Mouse (Mus musculus) mouse embryonic stem cell (cell line): ENCODE results near the gene Mpp4.

Source experiments
- in situ Hi-C, 2 experiments: fragments of 300-500 bp; cut with MboI; formaldehyde crosslinking; loops; 1 replicate in 1 of 2; 3 replicates in 1 of 2; pipeline ENCODE4 v1.14.3; 2019 to 2020; ENCODE audit warnings: low sequenced_read_pairs in 2 of 2, low pct_unique_long_range_greater_than_20kb in 1 of 2, mixed read lengths in 1 of 2; ENCODE audit not compliant: unreplicated experiment in 1 of 2

Gene Mpp4

GRCm38 (mm10) chr1:59170290-59170689, 7.1 kb upstream of the Mpp4 start:
- in situ Hi-C loops: no loop called here

DNA sequence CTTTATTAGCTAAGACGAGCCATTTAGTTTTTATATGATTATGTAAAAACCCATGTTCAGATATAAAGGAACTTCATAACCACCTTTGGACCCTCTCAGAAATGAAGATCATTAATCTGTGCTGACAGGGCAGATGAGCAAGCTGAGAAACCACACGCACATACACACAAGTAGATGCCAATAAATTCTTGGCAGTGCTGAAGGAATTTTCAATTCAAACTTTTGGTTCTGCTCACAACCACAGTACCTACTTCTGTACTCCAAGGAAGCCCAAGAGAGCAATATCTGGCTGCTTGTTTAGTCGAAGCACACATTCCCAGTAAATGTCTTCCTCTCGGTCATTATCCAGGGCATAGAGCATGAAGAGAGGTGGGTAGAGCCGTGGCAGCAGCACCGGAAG, 6.4 kb upstream of the Mpp4 start:
- in situ Hi-C loops: no loop called here

DNA sequence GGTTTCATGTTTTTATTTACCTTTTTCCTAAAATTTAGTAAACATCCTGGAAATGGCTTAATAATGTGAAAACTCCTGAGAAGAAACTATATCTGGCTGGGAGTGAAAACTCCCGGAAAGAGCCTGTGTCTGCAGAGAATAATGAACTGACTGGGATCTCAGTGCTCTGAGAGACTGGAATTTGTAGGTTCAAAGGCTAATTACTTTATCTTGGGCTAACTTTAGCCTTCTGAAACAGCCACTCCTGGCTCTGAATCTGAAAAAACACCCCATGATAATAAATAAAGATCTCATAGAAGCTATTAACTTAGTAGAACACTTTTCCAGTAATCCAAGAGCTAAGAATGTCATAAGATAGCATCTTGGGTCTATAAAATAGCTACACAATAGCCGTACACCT, 5.4 kb upstream of the Mpp4 start:
- in situ Hi-C loops: no loop called here

GRCm38 (mm10) chr1:59167654-59168425, 4.7 kb upstream of the Mpp4 start:
- in situ Hi-C loops: no loop called here

DNA sequence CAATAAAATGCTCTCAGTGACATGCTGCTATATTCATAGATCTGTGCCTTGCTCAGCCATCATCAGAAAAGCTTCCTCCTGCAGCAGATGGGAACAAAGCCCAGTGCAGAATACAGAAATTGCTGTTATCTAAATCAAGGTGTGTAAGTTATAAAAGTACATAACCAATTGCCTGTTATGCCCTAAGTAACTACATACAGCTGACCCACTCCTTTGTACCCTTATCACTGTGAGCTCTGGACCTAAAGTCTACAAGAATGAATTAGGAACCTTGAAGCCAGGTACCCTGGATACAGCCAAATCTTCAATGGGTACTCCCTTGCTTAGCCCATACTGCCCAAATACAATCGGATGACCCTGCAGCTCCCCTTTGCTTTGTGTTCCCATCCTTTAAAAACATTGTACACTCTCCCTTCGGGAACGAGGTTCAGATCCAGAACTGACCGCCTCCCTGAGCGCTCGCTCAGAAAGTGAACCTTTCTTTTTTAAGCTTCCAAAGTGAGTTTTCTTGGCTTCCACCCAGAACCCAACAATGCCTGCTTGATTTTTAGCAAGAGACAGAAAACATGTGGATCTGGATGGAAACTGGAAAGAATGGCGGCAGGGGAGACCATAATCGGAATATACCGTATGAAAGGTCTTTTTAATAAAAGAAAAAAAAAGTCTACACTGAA, 3.2 kb upstream of the Mpp4 start:
- in situ Hi-C loops: no loop called here

GRCm38 (mm10) chr1:59163918-59164317, 729 bp upstream of the Mpp4 start:
- in situ Hi-C loops: no loop called here

DNA sequence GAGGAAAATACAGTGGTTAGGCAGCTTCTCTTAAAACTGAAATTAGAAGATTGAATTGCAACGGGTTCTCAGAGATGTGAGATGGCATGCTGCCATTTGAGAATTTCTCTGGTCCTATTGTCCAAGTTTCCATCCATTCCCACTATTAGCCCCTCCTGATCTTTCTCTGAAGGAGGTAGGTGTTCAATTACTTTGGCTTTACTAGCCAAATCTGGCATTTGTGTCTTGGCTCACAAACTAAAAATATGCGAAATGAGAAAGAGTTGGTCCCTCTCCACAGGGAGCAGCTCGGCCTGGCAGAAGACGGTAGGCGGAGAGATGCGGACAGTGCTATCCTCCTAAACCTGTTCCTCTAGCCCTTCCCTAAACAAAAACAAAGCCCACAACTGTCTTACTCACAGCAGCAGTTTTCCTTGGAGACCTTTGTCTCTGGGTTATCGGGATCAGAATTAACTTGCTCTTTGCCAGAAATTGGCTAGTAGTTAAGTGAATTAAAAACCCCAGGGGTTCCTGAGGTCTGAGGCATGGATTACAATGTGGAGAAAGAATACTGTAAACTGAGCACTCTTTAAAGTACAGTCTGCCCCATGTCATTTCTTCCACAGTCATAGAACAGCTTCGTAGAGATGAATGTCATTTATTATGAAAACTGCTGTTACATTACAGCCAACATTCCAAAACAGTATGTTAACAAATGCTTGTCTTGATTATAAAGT, 722 bp downstream of the Mpp4 start:
- in situ Hi-C loops: no loop called here

DNA sequence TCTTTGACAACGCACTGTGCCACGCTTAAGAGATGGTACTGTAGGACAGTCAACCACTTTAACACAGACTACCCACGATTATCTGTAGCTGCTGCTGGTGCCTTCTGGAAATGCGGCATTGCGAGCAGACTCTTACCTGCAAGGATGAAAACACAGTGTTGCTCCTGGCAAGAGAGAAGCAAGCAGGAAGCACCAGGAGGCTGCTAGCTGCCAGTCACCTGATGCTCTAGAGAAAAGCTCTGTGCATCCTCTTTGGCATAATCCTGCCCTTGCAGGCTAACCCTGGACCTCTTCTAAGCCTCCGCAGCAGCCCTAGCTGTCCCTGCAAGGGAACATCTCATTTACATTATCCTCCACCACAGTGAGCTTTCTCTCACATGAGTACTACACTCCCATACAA, 1.8 kb downstream of the Mpp4 start:
- in situ Hi-C loops: no loop called here

GRCm38 (mm10) chr1:59160871-59161270, 2.3 kb downstream of the Mpp4 start:
- in situ Hi-C loops: no loop called here

DNA sequence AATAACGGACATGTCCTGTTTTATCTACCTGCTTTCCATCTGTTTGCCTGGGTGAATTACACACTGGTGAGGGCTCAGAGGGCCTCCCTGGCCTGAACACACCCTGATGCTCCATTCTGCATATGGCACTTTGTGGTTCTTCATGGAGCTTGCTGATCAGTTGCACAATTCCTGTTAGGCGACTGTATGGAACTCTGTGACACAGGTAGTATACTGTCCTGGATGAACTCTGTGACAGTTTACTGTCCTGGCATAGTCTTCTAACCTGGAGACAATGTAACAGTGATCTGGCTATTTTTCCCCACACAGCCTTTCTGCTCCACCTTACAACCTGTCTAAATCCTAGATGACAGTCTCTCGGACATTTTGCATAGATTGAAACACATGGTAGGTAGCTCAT, 4.1 kb downstream of the Mpp4 start:
- in situ Hi-C loops: no loop called here

- in situ Hi-C loops: no loop called here
Measured at GRCm38 (mm10) chr1:59158498-59158897, 4.7 kb downstream of the Mpp4 start.

- in situ Hi-C loops: no loop called here
Measured at GRCm38 (mm10) chr1:59157846-59158245, 5.3 kb downstream of the Mpp4 start.

DNA sequence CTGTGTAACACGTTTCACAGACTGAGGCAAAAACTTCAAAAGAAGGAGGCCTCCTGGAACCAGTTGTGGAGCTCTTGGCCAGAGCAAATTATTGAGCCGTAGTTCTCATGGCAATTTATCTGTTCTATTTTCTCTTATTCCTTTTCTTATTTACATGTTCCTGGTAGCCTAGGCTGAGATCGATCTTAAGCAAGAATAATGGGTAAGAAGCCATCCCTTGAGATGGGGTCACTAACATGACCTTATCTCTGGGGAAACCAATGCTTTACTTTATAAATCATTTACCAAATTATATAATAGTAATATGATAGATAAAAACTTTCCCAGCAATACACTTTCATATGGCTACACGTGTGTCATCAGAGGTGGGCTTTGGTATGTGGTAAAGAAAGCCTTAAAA, 10.8 kb downstream of the Mpp4 start:
- in situ Hi-C loops: no loop called here

GRCm38 (mm10) chr1:59150542-59150941, 12.6 kb downstream of the Mpp4 start:
- in situ Hi-C loops: no loop called here

DNA sequence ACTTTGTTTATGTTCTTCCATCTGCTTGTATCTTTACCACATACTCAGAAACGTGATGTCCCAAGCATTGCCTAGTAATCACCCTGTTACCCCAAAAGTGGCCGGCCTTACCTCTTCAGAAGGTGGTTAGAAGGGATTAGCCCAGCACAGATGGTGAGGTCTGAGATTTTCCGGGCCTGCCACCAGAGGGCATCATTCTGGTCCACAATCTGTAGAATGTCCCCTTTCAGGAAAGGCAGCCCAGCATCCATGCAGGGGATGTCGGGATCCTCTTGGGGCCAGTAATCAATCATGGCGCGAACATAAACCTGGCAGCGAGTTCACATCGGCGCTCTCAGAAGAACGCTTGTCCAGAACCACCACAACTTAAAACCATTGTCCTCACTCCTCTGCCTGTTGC, 18.6 kb downstream of the Mpp4 start:
- in situ Hi-C loops: loop anchor here in 1 of 2 experiments (25.0 kb wide), 1 partner anchor 357 kb away; the partner anchor contains the start of gene Casp8

- in situ Hi-C loops: loop anchor here in 1 of 2 experiments (25.0 kb wide), 1 partner anchor 356 kb away; the partner anchor contains the start of gene Casp8
Measured at GRCm38 (mm10) chr1:59142809-59143208, 20.4 kb downstream of the Mpp4 start.

- in situ Hi-C loops: loop anchor here in 1 of 2 experiments (25.0 kb wide), 1 partner anchor 347 kb away; the partner anchor contains the start of gene Casp8
Measured at GRCm38 (mm10) chr1:59134419-59134818, 28.8 kb downstream of the Mpp4 start.

DNA sequence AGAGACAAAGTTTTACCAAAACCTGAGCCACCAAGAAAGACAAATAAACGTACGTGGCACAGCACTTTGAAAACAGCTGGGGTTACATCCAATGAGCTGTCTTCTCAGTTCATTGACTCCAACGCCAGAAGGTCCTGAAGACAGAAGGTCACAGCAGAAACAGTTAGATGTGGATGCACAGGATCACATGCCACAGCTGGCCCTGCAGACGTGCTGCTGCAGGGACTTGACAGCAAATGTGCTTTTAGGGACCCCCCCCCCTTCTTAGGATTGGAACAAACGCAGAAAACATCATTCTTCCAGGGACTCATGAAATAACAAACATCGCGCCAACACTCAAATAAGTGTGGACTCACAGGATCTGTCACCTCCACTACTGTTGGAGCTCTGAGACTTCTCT, 34.3 kb downstream of the Mpp4 start:
- in situ Hi-C loops: loop anchor here in 1 of 2 experiments (25.0 kb wide), 1 partner anchor 342 kb away; the partner anchor contains the start of gene Casp8

DNA sequence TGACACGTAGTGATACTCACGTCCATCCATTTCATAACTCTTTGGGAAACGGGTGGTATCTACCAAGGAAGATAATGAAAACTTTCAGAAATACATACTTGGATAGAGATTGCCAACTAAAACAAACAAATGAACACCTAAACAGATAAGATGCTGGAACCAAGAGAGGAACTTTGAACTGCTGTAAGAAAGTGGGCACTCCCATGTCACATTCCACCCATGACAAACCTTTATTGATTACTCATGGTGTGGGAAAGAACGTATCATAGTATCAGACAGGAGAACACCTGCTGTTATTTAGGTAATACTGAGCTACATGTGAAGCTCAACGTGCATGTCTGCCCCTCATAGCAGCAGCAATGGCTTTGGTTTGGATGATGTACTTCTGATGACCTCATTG, 37.6 kb downstream of the Mpp4 start:
- in situ Hi-C loops: loop anchor here in 1 of 2 experiments (25.0 kb wide), 1 partner anchor 338 kb away; the partner anchor contains the start of gene Casp8
